Mouse (Mus musculus) right cerebral cortex, adult 18-20 months (tissue): ENCODE measurements around the gene Slit3.

Experiments
- DNase-seq: peaks from one replicate; pipeline ENCODE4 v3.0.0; 2022; ENCODE audit warnings: mixed read lengths

The Slit3 gene

GRCm38 (mm10) chr11:35664991-35665390 is 544.0 kb downstream of the Slit3 start:
- DNase-seq = peak; percentile 48

GRCm38 (mm10) chr11:35667428-35667827 is 546.4 kb downstream of the Slit3 start:
- DNase-seq = no peak

- no peak for DNase-seq
Measured at GRCm38 (mm10) chr11:35668138-35668537, 547.1 kb downstream of the Slit3 start.

GRCm38 (mm10) chr11:35668750-35669149 is 547.7 kb downstream of the Slit3 start:
- DNase-seq = no peak

GRCm38 (mm10) chr11:35669536-35669935 is 548.5 kb downstream of the Slit3 start:
- DNase-seq = no peak

- DNase-seq = no peak
Measured at GRCm38 (mm10) chr11:35670181-35670580, 549.2 kb downstream of the Slit3 start.

DNA sequence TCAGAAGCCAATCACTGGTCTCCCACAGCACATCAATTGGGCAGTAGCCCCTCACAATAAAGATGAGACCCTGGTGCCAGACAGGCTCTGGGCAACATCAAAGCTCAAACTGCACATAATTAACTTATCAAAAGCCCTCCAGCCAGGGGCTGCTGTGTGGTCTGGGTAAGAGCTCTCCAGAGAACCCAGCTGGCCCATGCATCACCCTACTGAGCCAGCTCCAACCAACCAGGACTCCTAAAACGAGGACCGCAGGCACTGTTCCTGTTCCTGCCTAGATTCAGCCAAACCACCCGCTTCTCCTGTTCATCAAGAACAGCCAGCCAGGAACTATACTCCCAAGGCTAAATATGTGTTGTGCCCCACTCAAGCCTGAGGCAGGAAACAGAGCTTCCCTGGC is 549.7 kb downstream of the Slit3 start:
- no peak for DNase-seq

GRCm38 (mm10) chr11:35673050-35673449 is 552.0 kb downstream of the Slit3 start:
- no peak for DNase-seq

DNA sequence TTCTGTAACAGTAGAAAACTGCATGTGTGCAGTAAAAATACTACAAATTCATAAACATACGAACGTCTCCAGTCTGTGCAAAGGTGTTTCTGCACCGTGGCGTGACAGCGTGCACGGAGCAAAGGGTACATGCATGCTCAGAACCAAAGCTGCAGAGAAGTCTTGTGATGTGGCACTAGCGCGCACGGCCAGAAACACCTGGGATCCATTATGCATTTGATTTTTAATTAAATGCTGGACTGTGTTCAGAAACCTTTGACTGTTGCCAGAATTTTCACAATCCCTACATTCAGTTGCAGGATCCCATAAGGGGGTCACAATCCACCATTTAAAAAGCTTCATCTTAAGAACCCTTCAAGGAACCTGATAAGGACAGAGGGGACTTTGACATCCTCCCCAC is 553.2 kb downstream of the Slit3 start:
- DNase-seq = no peak

GRCm38 (mm10) chr11:35676744-35677143 is 555.7 kb downstream of the Slit3 start:
- no peak for DNase-seq

DNA sequence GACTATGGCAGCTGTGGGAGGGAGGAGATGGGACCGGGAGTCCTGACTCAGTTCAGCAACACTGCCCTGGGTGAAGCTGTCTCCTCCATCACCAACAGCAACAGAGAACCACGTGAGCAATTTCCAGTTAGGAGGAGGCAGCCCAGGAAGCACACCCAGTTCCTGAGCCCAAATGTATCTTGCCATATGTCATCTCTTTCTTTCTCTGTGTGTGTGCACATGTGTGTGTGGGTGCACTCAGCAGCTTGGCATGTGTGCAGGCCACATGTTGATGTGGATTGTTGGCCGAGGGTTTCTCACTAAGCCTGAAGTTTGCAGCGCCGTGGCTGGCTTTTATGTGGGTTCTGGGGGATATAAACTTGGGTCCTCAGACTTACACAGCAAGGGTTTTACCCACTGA is 559.0 kb downstream of the Slit3 start:
- DNase-seq = peak; percentile 80

GRCm38 (mm10) chr11:35687316-35687715 is 566.3 kb downstream of the Slit3 start:
- DNase-seq = no peak

- DNase-seq = peak; percentile 35
Measured at GRCm38 (mm10) chr11:35690515-35691281, 569.7 kb downstream of the Slit3 start.

GRCm38 (mm10) chr11:35693136-35693535 is 572.1 kb downstream of the Slit3 start:
- DNase-seq = peak; percentile 35

DNA sequence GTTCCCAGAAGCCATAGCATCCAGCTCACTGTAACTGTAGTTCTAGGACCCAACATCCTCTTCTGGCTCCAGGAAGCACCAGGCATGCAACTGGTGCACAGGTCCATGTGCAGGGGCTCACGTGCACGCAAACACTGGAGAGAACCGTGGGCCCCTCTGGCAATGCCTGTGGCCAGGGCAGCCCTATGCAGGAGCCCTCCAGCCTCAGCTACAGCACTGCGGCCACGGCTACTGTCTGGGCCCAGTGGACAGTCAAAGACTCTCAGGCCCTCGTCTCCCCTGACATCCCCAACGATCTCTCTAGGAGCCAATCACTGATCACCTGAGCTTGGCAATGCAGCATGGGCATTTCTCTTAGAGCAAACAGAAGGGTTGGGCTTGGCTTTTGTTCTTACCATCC is 572.6 kb downstream of the Slit3 start:
- DNase-seq = no peak

GRCm38 (mm10) chr11:35697476-35697875 is 576.5 kb downstream of the Slit3 start:
- DNase-seq = peak; percentile 51

DNA sequence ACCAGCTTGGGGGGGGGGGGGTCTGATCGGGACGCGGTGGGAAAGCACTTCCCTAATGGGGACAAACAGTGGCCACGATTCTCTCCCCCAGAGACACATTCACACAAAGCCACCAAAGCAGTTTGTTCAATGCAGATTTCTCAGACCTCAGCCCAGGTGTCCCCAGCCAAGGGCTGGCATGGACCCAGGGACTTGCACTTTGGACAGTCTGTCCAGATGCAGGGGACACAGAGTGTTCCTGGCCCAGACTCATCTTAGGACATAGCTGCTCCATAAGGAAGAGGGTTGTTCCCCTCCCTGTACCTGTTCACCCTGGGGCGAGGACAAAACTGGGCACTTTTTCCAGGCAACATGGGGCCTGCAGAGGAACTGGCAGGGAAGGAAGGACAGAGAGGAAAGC is 577.9 kb downstream of the Slit3 start:
- no peak for DNase-seq

GRCm38 (mm10) chr11:35703471-35703870 is 582.4 kb downstream of the Slit3 start:
- DNase-seq = no peak

GRCm38 (mm10) chr11:35704381-35704780 is 583.4 kb downstream of the Slit3 start:
- DNase-seq = no peak

DNA sequence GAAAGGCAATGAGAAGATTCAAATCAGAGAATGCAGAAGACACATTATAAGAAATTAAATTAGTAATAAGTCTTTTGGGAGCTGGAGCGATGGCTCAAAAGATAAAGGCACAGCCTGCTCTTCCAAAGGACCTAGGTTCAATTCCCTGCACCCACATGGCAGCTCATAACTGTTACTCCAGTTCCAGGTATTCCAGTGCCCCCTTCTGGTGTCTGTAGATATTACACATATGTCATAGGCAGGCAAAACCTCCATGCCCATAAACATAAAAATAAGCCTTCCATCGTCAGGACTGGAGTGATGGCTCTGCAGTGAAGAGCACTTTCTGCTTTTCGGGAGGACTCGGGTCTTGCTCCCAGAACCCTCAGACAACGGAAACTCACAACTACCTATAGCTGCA is 583.9 kb downstream of the Slit3 start:
- DNase-seq = no peak

- DNase-seq = no peak
Measured at GRCm38 (mm10) chr11:35707431-35707830, 586.4 kb downstream of the Slit3 start.

DNA sequence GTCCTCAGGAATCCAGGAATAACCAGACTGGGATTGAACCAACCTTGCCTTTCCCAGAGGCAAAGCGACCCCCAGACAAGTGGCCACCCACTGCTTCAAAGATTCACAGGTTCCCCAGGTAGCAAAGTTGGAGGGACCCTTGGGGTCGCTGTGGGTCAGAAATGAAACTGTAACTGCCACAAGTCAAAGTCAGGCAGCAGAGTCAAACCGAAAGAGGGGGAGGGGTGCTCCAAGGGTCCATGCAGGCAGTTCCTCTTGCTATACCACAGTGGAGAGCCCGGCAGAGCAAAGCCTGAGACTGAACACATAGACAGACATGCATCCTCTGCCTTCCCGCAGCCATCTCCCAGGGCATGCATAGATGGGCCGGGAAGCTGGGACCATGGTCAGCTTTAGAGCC is 590.3 kb downstream of the Slit3 start:
- no peak for DNase-seq

DNA sequence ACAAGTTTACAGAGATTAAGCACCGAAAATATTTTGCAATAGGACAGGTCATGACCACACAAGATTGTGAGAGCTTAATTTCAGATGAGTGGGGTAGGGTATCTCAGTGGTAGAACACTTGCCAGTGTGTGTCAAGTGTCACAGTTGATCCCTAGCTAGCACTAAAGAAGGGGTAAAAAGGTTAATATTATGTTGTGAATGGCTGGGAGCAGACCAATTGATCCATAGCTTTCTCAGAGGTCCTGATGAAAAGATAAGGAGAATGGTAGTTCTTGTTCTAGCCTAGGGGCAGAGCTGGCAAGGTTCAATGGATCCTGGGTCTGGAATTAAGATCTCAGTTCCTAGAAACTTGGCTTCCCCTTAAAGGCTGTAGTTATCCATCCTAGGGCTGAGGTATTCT is 597.9 kb downstream of the Slit3 start:
- DNase-seq = no peak

DNA sequence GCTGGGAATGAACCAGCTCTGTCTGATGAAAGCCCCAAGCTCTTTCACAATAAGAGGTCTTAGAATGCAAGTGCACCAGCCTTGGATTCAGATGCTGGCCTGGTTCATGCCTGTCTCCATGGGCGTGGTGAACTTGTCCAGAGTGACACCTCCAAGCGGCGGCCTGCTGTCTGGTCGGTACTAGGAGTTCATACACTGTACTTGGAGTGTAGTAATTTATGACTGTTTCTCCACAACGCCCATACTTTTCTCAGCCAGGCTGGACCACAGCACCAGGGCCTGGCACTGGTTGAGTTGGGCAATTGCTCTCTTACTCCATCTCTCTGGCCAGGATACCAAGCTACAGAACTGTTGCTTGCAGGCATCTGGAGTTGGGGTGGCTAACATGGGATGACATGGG is 602.9 kb downstream of the Slit3 start:
- DNase-seq = no peak

- DNase-seq = no peak
Measured at GRCm38 (mm10) chr11:35726341-35726846, 605.4 kb downstream of the Slit3 start.
